Mouse (Mus musculus): Measurements from ENCODE around the gene Alkbh2.

GRCm38 (mm10) chr5:114090421-114091013 lies 37.5 kb downstream of the Alkbh2 start:
- TF ChIP-seq CTCF (IDR thresholded peaks at IDR 0.05; ENCODE audit: control insufficient read depth, insufficient read depth, insufficient read length) (no peak), MYOG (IDR thresholded peaks at IDR 0.05; ENCODE audit: control insufficient read depth, extremely low read depth, insufficient read length) (no peak), MAX (IDR thresholded peaks at IDR 0.05) (no peak), CEBPB (IDR thresholded peaks at IDR 0.05; ENCODE audit: low read depth) (no peak), FOSL1 (IDR thresholded peaks at IDR 0.05; ENCODE audit: insufficient read depth, low read length, poor library complexity, severe bottlenecking) (no peak), USF1 (IDR thresholded peaks at IDR 0.05; ENCODE audit: low read depth) (no peak), MYOD1 (IDR thresholded peaks at IDR 0.05; ENCODE audit: control insufficient read depth, insufficient read length, low read depth) (no peak)
